Mouse (Mus musculus): ENCODE data around the gene Txndc15. TPM values are rescaled to one million over a fixed set of nuclear protein-coding genes. Genes with fewer than 3 reads are reported as not detected.

Txndc15 gene
- polyA plus RNA-seq (2015; fragmentation: Nextera tagmentation; extraction: Ambion mirVana), result 90.1 and 95.2 TPM in 2 replicates

DNA sequence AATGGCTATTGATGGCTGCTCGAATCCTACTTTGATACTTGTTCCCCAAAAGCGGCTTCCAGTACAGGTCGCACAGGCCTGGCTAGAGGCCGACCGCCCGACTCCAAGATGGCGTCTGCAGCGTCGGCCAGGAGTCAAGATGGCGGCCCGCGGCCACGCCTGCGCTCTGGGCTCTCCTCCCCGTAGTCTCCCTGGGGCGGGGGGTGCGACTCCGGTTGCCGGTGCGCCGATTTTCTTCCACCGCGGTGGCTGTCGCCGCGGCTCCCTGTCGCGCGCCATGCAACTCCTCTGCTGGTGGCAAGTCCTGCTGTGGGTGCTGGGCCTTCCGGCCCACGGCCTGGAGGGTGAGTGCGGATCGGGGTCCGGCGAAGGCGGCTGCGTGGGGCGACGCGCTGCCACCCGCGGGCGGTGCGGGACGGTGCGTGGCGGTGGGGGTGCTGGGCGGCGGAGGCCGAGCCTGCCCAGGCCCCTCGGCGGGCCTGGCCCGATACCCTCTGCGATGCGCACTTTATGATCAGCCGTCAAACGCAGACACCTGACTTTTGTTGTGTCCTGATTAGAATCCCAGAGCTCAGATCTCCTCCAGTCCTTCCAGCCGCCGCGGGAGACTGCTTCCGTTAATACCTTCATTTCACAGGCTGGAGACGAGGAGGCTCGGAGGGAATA, at the start of gene Txndc15:
TSS of gene Txndc15 (plus strand) at position 150 of the 666 bp plus-strand sequence.
- Histone ChIP-seq H3K36me3 (ENCODE audit: control insufficient read depth, insufficient read depth, low read length) (peaks cover 12% of the 10 kb centered on the region; the same call in 1 of the 2 replicates), H3K4me2 (ENCODE audit: low read depth, low read length) (peak within 1 kb of the TSS; percentile 53), H3K27me3 (ENCODE audit: control insufficient read depth, insufficient read depth, low read depth, low read length) (no peaks in the 10 kb centered on the region), H3K9me3 (ENCODE audit: control insufficient read depth, low read length) (no peaks in the 10 kb centered on the region), H3K4me1 (replicated peaks; ENCODE audit: control insufficient read depth, insufficient read depth, low read length) (peaks cover 4% of the 10 kb centered on the region; the same call in 1 of the 2 replicates), H3K9ac (ENCODE audit: low read length) (peak within 1 kb of the TSS; percentile 99), H3K4me3 (ENCODE audit: low read length) (peak within 1 kb of the TSS; percentile 93), H3K27ac (ENCODE audit: low read length) (peak within 1 kb of the TSS; percentile 79)
- ATAC-seq (ENCODE audit: low read depth), result peak; percentile 96
- under 1% methylated on average over 58 of the region's 63 CpGs for WGBS

- no peak for ATAC-seq (ENCODE audit: low read depth)
- H3K4me1 ChIP-seq (replicated peaks; ENCODE audit: control insufficient read depth, insufficient read depth, low read length), result no peaks in the 10 kb centered on the region
- no peak overlapping the region for H3K4me2 ChIP-seq (ENCODE audit: low read depth, low read length)
- H3K9me3 ChIP-seq (ENCODE audit: control insufficient read depth, low read length), result peaks cover 2% of the 10 kb centered on the region; the same call in 1 of the 2 replicates
- 65% methylated on average over 6 of the region's 6 CpGs for WGBS
- no peaks in the 10 kb centered on the region for H3K27me3 ChIP-seq (ENCODE audit: control insufficient read depth, insufficient read depth, low read depth, low read length)
- H3K36me3 ChIP-seq (ENCODE audit: control insufficient read depth, insufficient read depth, low read length), result peaks cover 55% of the 10 kb centered on the region
- H3K4me3 ChIP-seq (ENCODE audit: low read length), result no peak overlapping the region
- H3K27ac ChIP-seq (ENCODE audit: low read length), result no peak overlapping the region
- H3K9ac ChIP-seq (ENCODE audit: low read length), result no peak overlapping the region
Observed at GRCm38 (mm10) chr13:55668550-55668949, 45.9 kb upstream of the Txndc15 start.

DNA sequence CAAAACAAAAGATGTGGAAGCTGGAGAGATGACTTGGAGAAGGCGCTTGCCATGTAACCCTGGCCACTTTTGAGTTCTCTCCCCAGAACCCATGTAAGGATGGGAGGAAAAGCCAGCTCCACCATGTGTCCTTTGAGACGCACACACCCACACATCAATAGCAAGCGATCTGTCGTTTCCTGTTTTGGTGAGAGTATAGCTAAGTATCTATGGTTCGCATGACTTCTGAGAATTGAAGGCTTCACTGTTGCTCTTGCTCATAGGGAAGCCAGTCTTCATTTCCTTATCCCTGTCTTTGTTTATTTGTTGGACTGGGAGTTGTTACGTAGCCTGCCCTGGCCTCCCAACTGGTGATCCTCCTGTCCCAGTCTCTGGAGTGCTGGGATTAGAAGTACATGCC, 41.7 kb upstream of the Txndc15 start:
- 88% methylated on average over 6 of the region's 6 CpGs for WGBS

DNA sequence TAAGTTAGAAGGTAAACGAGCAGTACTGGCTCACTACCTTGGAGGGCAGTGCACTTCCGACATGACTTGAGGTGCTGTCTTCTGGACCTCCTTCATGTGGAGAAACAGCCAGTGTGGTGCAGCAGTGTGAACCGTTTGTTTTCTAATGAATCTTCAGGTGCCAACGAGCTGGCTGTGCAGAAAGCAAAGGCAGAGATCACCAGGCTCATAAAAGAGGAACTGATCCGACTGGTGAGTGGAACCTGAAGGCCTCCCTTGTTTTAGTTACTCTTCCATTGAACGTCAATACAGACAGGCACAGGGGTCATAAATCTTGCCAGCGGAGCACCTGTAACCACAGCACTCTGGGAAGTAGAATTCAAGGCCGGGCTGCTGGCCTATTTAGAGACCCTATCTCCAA, 37.1 kb upstream of the Txndc15 start:
- no peaks in the 10 kb centered on the region for H3K27me3 ChIP-seq (ENCODE audit: control insufficient read depth, insufficient read depth, low read depth, low read length)
- H3K4me2 ChIP-seq (ENCODE audit: low read depth, low read length), result no peak overlapping the region
- no peak for ATAC-seq (ENCODE audit: low read depth)
- H3K9ac ChIP-seq (ENCODE audit: low read length), result no peak overlapping the region
- H3K27ac ChIP-seq (ENCODE audit: low read length), result no peak overlapping the region
- WGBS, result 86% methylated on average over 8 of the region's 8 CpGs
- no peaks in the 10 kb centered on the region; the same call in 1 of the 2 replicates for H3K4me1 ChIP-seq (replicated peaks; ENCODE audit: control insufficient read depth, insufficient read depth, low read length)
- no peaks in the 10 kb centered on the region for H3K9me3 ChIP-seq (ENCODE audit: control insufficient read depth, low read length)
- no peak overlapping the region for H3K4me3 ChIP-seq (ENCODE audit: low read length)
- H3K36me3 ChIP-seq (ENCODE audit: control insufficient read depth, insufficient read depth, low read length), result peaks cover 33% of the 10 kb centered on the region

More for the DNA sequence above, 41.7 kb upstream of the Txndc15 start:
- H3K27ac ChIP-seq (ENCODE audit: low read length), result no peak overlapping the region
- H3K36me3 ChIP-seq (ENCODE audit: control insufficient read depth, insufficient read depth, low read length), result peaks cover 54% of the 10 kb centered on the region
- H3K4me2 ChIP-seq (ENCODE audit: low read depth, low read length), result no peak overlapping the region
- no peaks in the 10 kb centered on the region for H3K4me1 ChIP-seq (replicated peaks; ENCODE audit: control insufficient read depth, insufficient read depth, low read length)
- no peak for ATAC-seq (ENCODE audit: low read depth)
- H3K9me3 ChIP-seq (ENCODE audit: control insufficient read depth, low read length), result peaks cover 2% of the 10 kb centered on the region; the same call in 1 of the 2 replicates
- no peak overlapping the region for H3K9ac ChIP-seq (ENCODE audit: low read length)
- H3K4me3 ChIP-seq (ENCODE audit: low read length), result no peak overlapping the region
- no peaks in the 10 kb centered on the region for H3K27me3 ChIP-seq (ENCODE audit: control insufficient read depth, insufficient read depth, low read depth, low read length)

DNA sequence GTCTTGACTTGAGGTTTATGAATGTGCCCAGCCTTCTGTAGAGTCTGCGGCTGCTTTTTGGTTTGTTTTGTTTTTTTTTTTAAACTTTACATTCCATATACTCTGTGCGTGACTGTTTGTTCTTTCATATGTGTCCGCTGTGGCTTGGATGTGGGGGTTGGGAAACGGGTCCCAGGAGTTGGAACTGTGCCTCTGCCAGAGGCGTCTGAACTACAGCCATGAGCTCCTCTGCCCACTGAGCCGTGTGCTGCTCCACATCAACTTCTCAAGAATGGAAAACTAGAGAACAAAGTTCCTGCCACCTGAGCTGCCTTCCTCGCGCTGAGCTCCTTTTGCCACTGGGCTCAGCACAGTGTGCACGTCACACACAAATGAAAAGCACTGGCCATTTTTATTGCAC, 32.2 kb upstream of the Txndc15 start:
- H3K27ac ChIP-seq (ENCODE audit: low read length), result peak overlapping the region; percentile 81; the same call in 1 of the 2 replicates
- H3K36me3 ChIP-seq (ENCODE audit: control insufficient read depth, insufficient read depth, low read length), result peaks cover 18% of the 10 kb centered on the region
- 70% methylated on average over 9 of the region's 9 CpGs for WGBS
- no peaks in the 10 kb centered on the region; the same call in 1 of the 2 replicates for H3K4me1 ChIP-seq (replicated peaks; ENCODE audit: control insufficient read depth, insufficient read depth, low read length)
- H3K4me2 ChIP-seq (ENCODE audit: low read depth, low read length), result no peak overlapping the region
- H3K9me3 ChIP-seq (ENCODE audit: control insufficient read depth, low read length), result no peaks in the 10 kb centered on the region
- peak; percentile 92 for ATAC-seq (ENCODE audit: low read depth)
- no peak overlapping the region for H3K4me3 ChIP-seq (ENCODE audit: low read length)
- no peaks in the 10 kb centered on the region for H3K27me3 ChIP-seq (ENCODE audit: control insufficient read depth, insufficient read depth, low read depth, low read length)
- no peak overlapping the region for H3K9ac ChIP-seq (ENCODE audit: low read length)

- Histone ChIP-seq H3K4me3 (ENCODE audit: low read length) (no peak overlapping the region), H3K4me2 (ENCODE audit: low read depth, low read length) (no peak overlapping the region), H3K4me1 (replicated peaks; ENCODE audit: control insufficient read depth, insufficient read depth, low read length) (no peaks in the 10 kb centered on the region; the same call in 1 of the 2 replicates), H3K36me3 (ENCODE audit: control insufficient read depth, insufficient read depth, low read length) (peaks cover 7% of the 10 kb centered on the region), H3K27me3 (ENCODE audit: control insufficient read depth, insufficient read depth, low read depth, low read length) (no peaks in the 10 kb centered on the region), H3K9ac (ENCODE audit: low read length) (no peak overlapping the region), H3K27ac (ENCODE audit: low read length) (no peak overlapping the region), H3K9me3 (ENCODE audit: control insufficient read depth, low read length) (no peaks in the 10 kb centered on the region)
- ATAC-seq (ENCODE audit: low read depth), result no peak
- WGBS, result 84% methylated on average over 3 of the region's 3 CpGs
Observed at GRCm38 (mm10) chr13:55683581-55683980, 30.9 kb upstream of the Txndc15 start.

GRCm38 (mm10) chr13:55686107-55686633, 28.3 kb upstream of the Txndc15 start:
- no peak overlapping the region for H3K4me3 ChIP-seq (ENCODE audit: low read length)
- H3K27ac ChIP-seq (ENCODE audit: low read length), result no peak overlapping the region
- WGBS, result 72% methylated on average over 9 of the region's 9 CpGs
- ATAC-seq (ENCODE audit: low read depth), result no peak
- no peak overlapping the region for H3K9ac ChIP-seq (ENCODE audit: low read length)
- H3K36me3 ChIP-seq (ENCODE audit: control insufficient read depth, insufficient read depth, low read length), result no peaks in the 10 kb centered on the region
- no peaks in the 10 kb centered on the region for H3K27me3 ChIP-seq (ENCODE audit: control insufficient read depth, insufficient read depth, low read depth, low read length)
- no peak overlapping the region for H3K4me2 ChIP-seq (ENCODE audit: low read depth, low read length)
- no peaks in the 10 kb centered on the region; the same call in 1 of the 2 replicates for H3K4me1 ChIP-seq (replicated peaks; ENCODE audit: control insufficient read depth, insufficient read depth, low read length)
- no peaks in the 10 kb centered on the region for H3K9me3 ChIP-seq (ENCODE audit: control insufficient read depth, low read length)

- WGBS, result 33% methylated on average over 4 of the region's 4 CpGs
- Histone ChIP-seq H3K4me3 (ENCODE audit: low read length) (no peak overlapping the region), H3K9ac (ENCODE audit: low read length) (no peak overlapping the region), H3K4me2 (ENCODE audit: low read depth, low read length) (no peak overlapping the region), H3K27me3 (ENCODE audit: control insufficient read depth, insufficient read depth, low read depth, low read length) (no peaks in the 10 kb centered on the region), H3K4me1 (replicated peaks; ENCODE audit: control insufficient read depth, insufficient read depth, low read length) (no peaks in the 10 kb centered on the region), H3K27ac (ENCODE audit: low read length) (no peak overlapping the region), H3K36me3 (ENCODE audit: control insufficient read depth, insufficient read depth, low read length) (no peaks in the 10 kb centered on the region), H3K9me3 (ENCODE audit: control insufficient read depth, low read length) (no peaks in the 10 kb centered on the region)
- ATAC-seq (ENCODE audit: low read depth), result no peak
Observed at GRCm38 (mm10) chr13:55687927-55688602, 26.4 kb upstream of the Txndc15 start.

- peak within 1 kb of the TSS; percentile 75 for H3K4me2 ChIP-seq (ENCODE audit: low read depth, low read length)
- H3K9me3 ChIP-seq (ENCODE audit: control insufficient read depth, low read length), result no peaks in the 10 kb centered on the region
- H3K9ac ChIP-seq (ENCODE audit: low read length), result peak within 1 kb of the TSS; percentile 100
- H3K27ac ChIP-seq (ENCODE audit: low read length), result peak within 1 kb of the TSS; percentile 98
- WGBS, result under 1% methylated on average over 48 of the region's 51 CpGs
- H3K4me1 ChIP-seq (replicated peaks; ENCODE audit: control insufficient read depth, insufficient read depth, low read length), result peaks cover 13% of the 10 kb centered on the region
- H3K27me3 ChIP-seq (ENCODE audit: control insufficient read depth, insufficient read depth, low read depth, low read length), result no peaks in the 10 kb centered on the region
- ATAC-seq (ENCODE audit: low read depth), result peak; percentile 99
- H3K36me3 ChIP-seq (ENCODE audit: control insufficient read depth, insufficient read depth, low read length), result no peaks in the 10 kb centered on the region
- peak within 1 kb of the TSS; percentile 99 for H3K4me3 ChIP-seq (ENCODE audit: low read length)
Observed at GRCm38 (mm10) chr13:55692535-55693242, 21.8 kb upstream of the Txndc15 start, which contains the start of gene B230219D22Rik. B230219D22Rik (plus strand) TSS chr13:55693124.
